Mouse (Mus musculus): ENCODE measurements around the gene Agbl2.

- TF ChIP-seq CTCF (IDR thresholded peaks at IDR 0.05; ENCODE audit: control insufficient read depth, insufficient read depth, insufficient read length), result no peak
- TF ChIP-seq MYOD1 (IDR thresholded peaks at IDR 0.05; ENCODE audit: control insufficient read depth, insufficient read length, low read depth), result no peak
- no peak for TF ChIP-seq MYOG (IDR thresholded peaks at IDR 0.05; ENCODE audit: control insufficient read depth, extremely low read depth, insufficient read length)
- TF ChIP-seq MAX (IDR thresholded peaks at IDR 0.05), result no peak
- no peak for TF ChIP-seq FOSL1 (IDR thresholded peaks at IDR 0.05; ENCODE audit: insufficient read depth, low read length, poor library complexity, severe bottlenecking)
- TF ChIP-seq CEBPB (IDR thresholded peaks at IDR 0.05; ENCODE audit: low read depth), result no peak
Measured at GRCm38 (mm10) chr2:90808241-90809126, 26.0 kb downstream of the Agbl2 start.
